Mouse (Mus musculus): ENCODE results near the gene Gm10912. TPM values are rescaled to one million over a fixed set of nuclear protein-coding genes. Genes with fewer than 3 reads are reported as not detected.

Gene Gm10912
- total and polyA plus RNA-seq, 2 experiments from 2014 or later: not detected

- no peak overlapping the region for H3K4me3 ChIP-seq (ENCODE audit: low read length)
- no peaks in the 10 kb centered on the region for H3K9me3 ChIP-seq (ENCODE audit: low read length)
- H3K27me3 ChIP-seq (ENCODE audit: insufficient read depth, low read length): no peaks in the 10 kb centered on the region
- H3K4me1 ChIP-seq (ENCODE audit: insufficient read depth, low read length): peaks cover 10% of the 10 kb centered on the region
- DNase-seq (ENCODE audit: low spot score): no peak
- no peaks in the 10 kb centered on the region; the same call in 1 of the 2 replicates for H3K36me3 ChIP-seq (ENCODE audit: insufficient read depth, low read length)
- no peak overlapping the region for H3K9ac ChIP-seq (replicated peaks; ENCODE audit: low read length)
- WGBS: 86% methylated on average over 3 of the region's 3 CpGs
- no peak for ATAC-seq
- no peak overlapping the region for H3K27ac ChIP-seq
- TF ChIP-seq CTCF (IDR thresholded peaks at IDR 0.05; ENCODE audit: low read depth): no peak
- H3K4me2 ChIP-seq (ENCODE audit: low read depth, low read length): no peak overlapping the region
These were observed 35.2 kb upstream of the Gm10912 start for GRCm38 (mm10) chr2:104030381-104030780.

DNA sequence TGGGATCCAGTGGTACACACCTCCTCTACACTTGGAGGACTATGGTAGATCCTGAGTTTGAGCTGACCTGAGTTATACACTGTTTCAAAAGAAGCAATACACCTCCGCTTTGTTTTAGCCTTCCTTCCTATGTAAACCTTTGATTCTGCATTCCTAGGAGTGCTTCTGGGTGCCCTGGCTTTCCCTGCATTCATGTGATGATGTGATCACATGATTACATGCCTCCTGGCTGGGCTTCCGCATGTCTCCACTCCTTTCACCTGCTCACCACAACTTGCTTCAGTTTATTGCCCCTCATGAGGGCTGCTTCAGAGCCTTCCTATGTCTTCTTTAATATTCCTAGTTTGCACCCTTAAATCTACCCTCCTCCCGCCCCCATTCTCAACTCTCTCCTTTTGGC, 33.6 kb upstream of the Gm10912 start:
- Histone ChIP-seq H3K27me3 (ENCODE audit: insufficient read depth, low read length) (no peaks in the 10 kb centered on the region), H3K27ac (no peak overlapping the region), H3K4me1 (ENCODE audit: insufficient read depth, low read length) (peaks cover 10% of the 10 kb centered on the region), H3K36me3 (ENCODE audit: insufficient read depth, low read length) (peaks cover 5% of the 10 kb centered on the region; the same call in 1 of the 2 replicates), H3K9me3 (ENCODE audit: low read length) (no peaks in the 10 kb centered on the region), H3K9ac (replicated peaks; ENCODE audit: low read length) (no peak overlapping the region), H3K4me3 (ENCODE audit: low read length) (no peak overlapping the region), H3K4me2 (ENCODE audit: low read depth, low read length) (no peak overlapping the region)
- TF ChIP-seq CTCF (IDR thresholded peaks at IDR 0.05; ENCODE audit: low read depth): no peak
- DNase-seq (ENCODE audit: low spot score) (no peak), ATAC-seq (no peak)
- WGBS: 91% methylated on average over 3 of the region's 3 CpGs

- WGBS: 29% methylated on average over 3 of the region's 3 CpGs
These were observed 30.7 kb upstream of the Gm10912 start for GRCm38 (mm10) chr2:104034832-104035472.

GRCm38 (mm10) chr2:104035595-104035994, 30.0 kb upstream of the Gm10912 start:
- H3K27ac ChIP-seq: no peak overlapping the region
- ATAC-seq (no peak), DNase-seq (ENCODE audit: low spot score) (no peak)
- no peak overlapping the region for H3K4me3 ChIP-seq (ENCODE audit: low read length)
- H3K9ac ChIP-seq (replicated peaks; ENCODE audit: low read length): no peak overlapping the region
- 78% methylated on average over 6 of the region's 6 CpGs for WGBS
- no peak for TF ChIP-seq CTCF (IDR thresholded peaks at IDR 0.05; ENCODE audit: low read depth)
- H3K9me3 ChIP-seq (ENCODE audit: low read length): no peaks in the 10 kb centered on the region
- peaks cover 9% of the 10 kb centered on the region; the same call in 1 of the 2 replicates for H3K36me3 ChIP-seq (ENCODE audit: insufficient read depth, low read length)
- no peak overlapping the region for H3K4me2 ChIP-seq (ENCODE audit: low read depth, low read length)
- no peaks in the 10 kb centered on the region for H3K4me1 ChIP-seq (ENCODE audit: insufficient read depth, low read length)
- no peaks in the 10 kb centered on the region for H3K27me3 ChIP-seq (ENCODE audit: insufficient read depth, low read length)

More at GRCm38 (mm10) chr2:104034832-104035472, 30.7 kb upstream of the Gm10912 start:
- Histone ChIP-seq H3K4me3 (ENCODE audit: low read length) (no peak overlapping the region), H3K4me1 (ENCODE audit: insufficient read depth, low read length) (no peaks in the 10 kb centered on the region), H3K27ac (no peak overlapping the region), H3K9me3 (ENCODE audit: low read length) (no peaks in the 10 kb centered on the region), H3K9ac (replicated peaks; ENCODE audit: low read length) (no peak overlapping the region), H3K36me3 (ENCODE audit: insufficient read depth, low read length) (peaks cover 5% of the 10 kb centered on the region; the same call in 1 of the 2 replicates), H3K27me3 (ENCODE audit: insufficient read depth, low read length) (no peaks in the 10 kb centered on the region), H3K4me2 (ENCODE audit: low read depth, low read length) (no peak overlapping the region)
- DNase-seq (ENCODE audit: low spot score): peak; percentile 79
- ATAC-seq: peak; percentile 63; the same call in 1 of the 2 replicates
- peak; percentile 93 for TF ChIP-seq CTCF (IDR thresholded peaks at IDR 0.05; ENCODE audit: low read depth)

- ATAC-seq: no peak
- TF ChIP-seq CTCF (IDR thresholded peaks at IDR 0.05; ENCODE audit: low read depth): no peak
These were observed 29.3 kb upstream of the Gm10912 start for GRCm38 (mm10) chr2:104036316-104036715.

GRCm38 (mm10) chr2:104038236-104038635, 27.4 kb upstream of the Gm10912 start:
- H3K27ac ChIP-seq: no peak overlapping the region
- peaks cover 10% of the 10 kb centered on the region; the same call in 1 of the 2 replicates for H3K36me3 ChIP-seq (ENCODE audit: insufficient read depth, low read length)
- H3K9me3 ChIP-seq (ENCODE audit: low read length): no peaks in the 10 kb centered on the region
- 39% methylated on average over 2 of the region's 2 CpGs for WGBS
- no peak overlapping the region for H3K9ac ChIP-seq (replicated peaks; ENCODE audit: low read length)
- H3K4me3 ChIP-seq (ENCODE audit: low read length): no peak overlapping the region
- no peak for TF ChIP-seq CTCF (IDR thresholded peaks at IDR 0.05; ENCODE audit: low read depth)
- ATAC-seq (no peak), DNase-seq (ENCODE audit: low spot score) (no peak)
- H3K4me1 ChIP-seq (ENCODE audit: insufficient read depth, low read length): no peaks in the 10 kb centered on the region
- no peaks in the 10 kb centered on the region for H3K27me3 ChIP-seq (ENCODE audit: insufficient read depth, low read length)
- no peak overlapping the region for H3K4me2 ChIP-seq (ENCODE audit: low read depth, low read length)

More at GRCm38 (mm10) chr2:104036316-104036715, 29.3 kb upstream of the Gm10912 start:
- Histone ChIP-seq H3K9ac (replicated peaks; ENCODE audit: low read length) (no peak overlapping the region), H3K4me1 (ENCODE audit: insufficient read depth, low read length) (no peaks in the 10 kb centered on the region), H3K4me2 (ENCODE audit: low read depth, low read length) (no peak overlapping the region), H3K27me3 (ENCODE audit: insufficient read depth, low read length) (no peaks in the 10 kb centered on the region), H3K36me3 (ENCODE audit: insufficient read depth, low read length) (peaks cover 10% of the 10 kb centered on the region; the same call in 1 of the 2 replicates), H3K27ac (no peak overlapping the region), H3K4me3 (ENCODE audit: low read length) (no peak overlapping the region), H3K9me3 (ENCODE audit: low read length) (no peaks in the 10 kb centered on the region)
- 65% methylated on average over 3 of the region's 3 CpGs for WGBS
- no peak for DNase-seq (ENCODE audit: low spot score)

- peaks cover 15% of the 10 kb centered on the region for H3K36me3 ChIP-seq (ENCODE audit: insufficient read depth, low read length)
- H3K4me1 ChIP-seq (ENCODE audit: insufficient read depth, low read length): no peaks in the 10 kb centered on the region
- no peak overlapping the region for H3K27ac ChIP-seq
- no peak for TF ChIP-seq CTCF (IDR thresholded peaks at IDR 0.05; ENCODE audit: low read depth)
- H3K4me2 ChIP-seq (ENCODE audit: low read depth, low read length): no peak overlapping the region
- no peak overlapping the region for H3K4me3 ChIP-seq (ENCODE audit: low read length)
- DNase-seq (ENCODE audit: low spot score): no peak
- WGBS: 69% methylated on average over 5 of the region's 5 CpGs
- H3K9ac ChIP-seq (replicated peaks; ENCODE audit: low read length): no peak overlapping the region
- H3K9me3 ChIP-seq (ENCODE audit: low read length): no peaks in the 10 kb centered on the region
- ATAC-seq: no peak
- H3K27me3 ChIP-seq (ENCODE audit: insufficient read depth, low read length): no peaks in the 10 kb centered on the region
These were observed 24.0 kb upstream of the Gm10912 start for GRCm38 (mm10) chr2:104041632-104042031.
